Mouse (Mus musculus) liver, embryonic 14.5 days (tissue): ENCODE data around the gene Zranb3. TPM values are rescaled to one million over a fixed set of nuclear protein-coding genes. Genes with fewer than 3 reads are reported as not detected.

Source experiments
- ATAC-seq: fragments of 200-750 bp; cut with Nextera tagmentation; 2 replicates; pipeline ENCODE4 v1.8.0; 2017; ENCODE audit warnings: moderate number of reproducible peaks, mild to moderate bottlenecking, moderate library complexity; ENCODE audit not compliant: insufficient read depth
- DNase-seq, 3 experiments: peaks; one replicate each; pipeline ENCODE4 v3.0.0-alpha.2; 2012 to 2013; ENCODE audit warnings: low read depth in 3 of 3, low spot score in 3 of 3
- H3K27ac ChIP-seq: fragments of 300-500 bp; sonication (generic); 2 replicates; pipeline ENCODE4 v1.5.1; 2014; ENCODE audit warnings: moderate library complexity, mild to moderate bottlenecking, control low read depth, inconsistent platforms
- H3K27me3 ChIP-seq: fragments of 300-500 bp; sonication (generic); 2 replicates; pipeline ENCODE4 v1.6.1; 2014; ENCODE audit warnings: mild to moderate bottlenecking, low read length, moderate library complexity; ENCODE audit not compliant: control insufficient read depth, insufficient read depth
- H3K36me3 ChIP-seq: fragments of 300-500 bp; sonication (generic); replicated peaks from 2 replicates; pipeline ENCODE4 v1.6.1; 2014; ENCODE audit warnings: low read depth; ENCODE audit not compliant: control insufficient read depth, insufficient read depth
- H3K4me1 ChIP-seq, 2 experiments: fragments of 200-500 bp in 1 of 2; fragments of 300-500 bp in 1 of 2; sonication (generic) in 1 of 2; replicated peaks; 2 replicates each; pipeline ENCODE4 v1.6.1; 2012 to 2014; ENCODE audit warnings: antibody characterized with exemption in 1 of 2, inconsistent platforms in 1 of 2, low read length in 1 of 2; ENCODE audit not compliant: control insufficient read depth in 2 of 2, insufficient read depth in 2 of 2
- H3K4me2 ChIP-seq: fragments of 300-500 bp; sonication (generic); 2 replicates; pipeline ENCODE4 v1.6.1; 2014; ENCODE audit warnings: low read depth, mild to moderate bottlenecking, control low read depth, moderate library complexity
- H3K4me3 ChIP-seq, 2 experiments: fragments of 200-500 bp in 1 of 2; fragments of 300-500 bp in 1 of 2; sonication (generic) in 1 of 2; 2 replicates each; pipeline ENCODE4 v1.5.1; 2012 to 2014; ENCODE audit warnings: low read depth in 2 of 2, low read length in 2 of 2, mild to moderate bottlenecking in 2 of 2, control low read depth in 1 of 2, inconsistent platforms in 1 of 2, moderate library complexity in 1 of 2; ENCODE audit not compliant: insufficient read depth in 1 of 2
- H3K9ac ChIP-seq: fragments of 300-500 bp; sonication (generic); replicated peaks from 2 replicates; pipeline ENCODE4 v1.6.1; 2014; ENCODE audit warnings: mild to moderate bottlenecking, control low read depth, moderate library complexity
- H3K9me3 ChIP-seq: fragments of 300-500 bp; sonication (generic); 2 replicates; pipeline ENCODE4 v1.6.1; 2016; ENCODE audit warnings: low read length, mixed read lengths; ENCODE audit not compliant: control insufficient read depth
- CTCF ChIP-seq: IDR thresholded peaks from 2 replicates; pipeline ENCODE4 v1.5.1; 2016; ENCODE audit warnings: antibody characterized with exemption, low read depth, control low read depth
- EP300 ChIP-seq: IDR thresholded peaks from 2 replicates; pipeline ENCODE4 v1.6.1; 2016; ENCODE audit warnings: antibody characterized with exemption, low read depth
- WGBS: fragments of 180-500 bp; shearing (Covaris S2); extraction: QIAGEN DNeasy Blood & Tissue Kit; methylation state at CpG from one replicate; pipeline ENCODE4 v1.1.7; 2014; ENCODE audit not compliant: insufficient replicate concordance; 5-methylcytosine and 5-hydroxymethylcytosine counted together
- polyA plus RNA-seq, 2 experiments: library from polyadenylated mRNA; depleted of rRNA in 1 of 2; stranded (reverse) in 1 of 2; unstranded in 1 of 2; fragments of >200 nt; fragmentation: Nextera tagmentation in 1 of 2; extraction: Ambion mirVana in 1 of 2; gene quantifications; 2 replicates each; pipeline versions ENCODE4 v1.2.1 to v1.2.3; 2012 to 2014

Zranb3 gene
- polyA plus RNA-seq, 2 experiments = 3.9 to 4.1 TPM

DNA sequence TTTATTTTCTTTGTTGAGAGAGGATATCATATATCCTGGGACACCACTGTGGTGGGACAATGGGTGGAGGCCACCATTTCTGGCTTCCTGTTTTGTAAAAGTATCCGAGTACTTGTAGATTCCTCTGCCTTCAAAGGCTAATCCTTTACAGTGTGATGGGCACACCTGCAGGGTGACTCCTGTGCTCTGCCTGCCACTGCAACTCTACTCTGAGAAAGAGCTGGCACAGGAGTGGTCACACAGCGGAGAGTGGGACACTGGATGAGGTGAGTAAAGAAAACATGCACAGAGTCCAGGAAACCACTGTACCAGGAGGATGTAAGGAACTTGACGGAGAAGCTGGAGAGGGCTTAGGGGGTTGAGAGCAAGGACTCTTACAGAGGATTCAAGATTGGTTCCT is 120.6 kb downstream of the Zranb3 start:
- no peak overlapping the region for H3K4me3 ChIP-seq
- H3K27me3 ChIP-seq = no peaks in the 10 kb centered on the region
- H3K9ac ChIP-seq = no peak overlapping the region
- no peaks in the 10 kb centered on the region for H3K4me1 ChIP-seq
- WGBS = 54% methylated on average over 3 of the region's 3 CpGs
- no peak overlapping the region for H3K27ac ChIP-seq
- ATAC-seq = no peak
- no peaks in the 10 kb centered on the region for H3K9me3 ChIP-seq
- TF ChIP-seq EP300 (no peak), CTCF (no peak)
- H3K36me3 ChIP-seq = no peaks in the 10 kb centered on the region
- no peak overlapping the region for H3K4me2 ChIP-seq
- no peak for DNase-seq

DNA sequence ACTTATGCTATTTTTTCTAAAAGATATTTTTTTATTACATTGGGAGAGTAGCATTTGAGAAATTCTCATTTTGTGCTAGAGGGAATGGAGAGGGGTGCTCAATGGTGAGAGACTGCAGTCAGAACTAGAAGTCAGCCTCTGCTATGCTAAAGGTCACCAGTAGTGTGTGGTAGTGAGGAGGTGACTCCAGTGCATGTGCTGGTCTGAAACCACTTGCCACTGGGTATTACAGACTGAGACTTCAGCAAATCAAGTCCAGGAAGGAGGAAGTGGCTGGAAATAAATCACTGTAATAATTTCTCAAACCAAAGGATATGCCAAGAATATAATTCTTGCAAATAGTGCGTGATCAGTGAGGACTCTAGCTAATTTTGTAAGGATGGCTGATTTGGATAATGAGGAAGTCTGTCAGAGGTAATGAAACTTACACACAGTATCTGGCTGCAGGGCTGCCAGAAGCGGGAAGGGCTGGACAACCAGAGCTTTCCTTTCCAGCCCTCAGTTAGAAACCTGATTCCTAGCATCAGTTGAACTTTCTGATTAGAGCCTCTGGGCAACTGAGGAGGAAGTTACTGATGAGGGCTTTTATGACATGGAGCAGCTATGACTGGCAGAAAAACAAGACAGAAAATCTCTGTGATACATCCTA is 121.8 kb downstream of the Zranb3 start:
- H3K4me2 ChIP-seq = no peak overlapping the region
- ATAC-seq (no peak), DNase-seq (no peak)
- H3K27ac ChIP-seq = no peak overlapping the region
- no peaks in the 10 kb centered on the region for H3K4me1 ChIP-seq
- TF ChIP-seq EP300 (no peak), CTCF (no peak)
- H3K9ac ChIP-seq = no peak overlapping the region
- H3K9me3 ChIP-seq = no peaks in the 10 kb centered on the region
- no peaks in the 10 kb centered on the region for H3K27me3 ChIP-seq
- 66% methylated on average over 2 of the region's 2 CpGs for WGBS
- H3K36me3 ChIP-seq = no peaks in the 10 kb centered on the region
- H3K4me3 ChIP-seq = no peak overlapping the region

DNA sequence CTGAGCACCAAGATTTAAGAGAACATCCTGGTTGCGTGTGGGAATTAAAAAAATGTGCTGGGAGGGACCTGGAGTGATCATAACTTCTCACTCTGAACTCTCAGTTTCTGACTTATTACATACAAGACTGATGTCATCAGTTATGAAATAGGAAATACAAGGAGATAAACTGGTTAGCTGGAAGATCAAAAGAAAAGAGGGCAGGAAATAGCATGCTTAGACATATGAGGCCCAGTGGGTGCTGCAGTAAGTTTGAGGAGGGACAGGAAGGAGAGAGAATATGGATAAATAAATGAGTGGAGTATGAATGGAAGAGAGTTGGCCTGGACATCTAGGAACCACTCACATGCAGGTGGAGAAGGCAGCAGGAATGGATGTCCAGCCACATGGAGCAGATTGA is 124.7 kb downstream of the Zranb3 start:
- Histone ChIP-seq H3K4me3 (no peak overlapping the region), H3K27ac (no peak overlapping the region), H3K4me2 (no peak overlapping the region), H3K36me3 (no peaks in the 10 kb centered on the region), H3K9me3 (no peaks in the 10 kb centered on the region), H3K27me3 (no peaks in the 10 kb centered on the region), H3K4me1 (no peaks in the 10 kb centered on the region), H3K9ac (no peak overlapping the region)
- ATAC-seq = no peak
- TF ChIP-seq EP300 (no peak), CTCF (no peak)
- no peak for DNase-seq
- WGBS = 69% methylated on average over 1 of the region's 1 CpGs

DNA sequence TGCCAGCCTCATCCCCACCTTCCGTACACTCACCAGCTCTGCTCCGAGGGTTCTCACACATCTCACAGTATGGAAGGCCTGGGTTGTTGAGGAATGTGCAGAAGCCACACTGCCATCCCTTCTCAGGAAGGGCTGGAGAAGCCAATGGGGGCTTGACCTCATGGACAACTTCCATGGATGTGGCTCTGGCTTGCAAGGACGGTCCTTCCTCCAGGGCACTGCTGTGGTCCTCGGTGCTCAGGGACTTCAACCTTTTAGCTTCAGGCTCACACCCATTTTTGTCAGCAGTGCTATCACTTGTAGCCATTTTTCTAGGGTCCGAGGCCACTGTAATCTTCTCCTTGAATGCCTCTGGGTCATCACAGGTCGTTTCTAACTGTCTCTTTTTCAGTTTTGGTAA is 126.7 kb downstream of the Zranb3 start:
- H3K36me3 ChIP-seq = no peaks in the 10 kb centered on the region
- ATAC-seq (no peak), DNase-seq (no peak)
- WGBS = 66% methylated on average over 6 of the region's 6 CpGs
- H3K27ac ChIP-seq = no peak overlapping the region
- TF ChIP-seq EP300 = no peak
- no peak for TF ChIP-seq CTCF
- H3K9me3 ChIP-seq = no peaks in the 10 kb centered on the region
- H3K27me3 ChIP-seq = no peaks in the 10 kb centered on the region
- no peak overlapping the region for H3K4me2 ChIP-seq
- H3K4me3 ChIP-seq = no peak overlapping the region
- no peak overlapping the region for H3K9ac ChIP-seq
- H3K4me1 ChIP-seq = no peaks in the 10 kb centered on the region

DNA sequence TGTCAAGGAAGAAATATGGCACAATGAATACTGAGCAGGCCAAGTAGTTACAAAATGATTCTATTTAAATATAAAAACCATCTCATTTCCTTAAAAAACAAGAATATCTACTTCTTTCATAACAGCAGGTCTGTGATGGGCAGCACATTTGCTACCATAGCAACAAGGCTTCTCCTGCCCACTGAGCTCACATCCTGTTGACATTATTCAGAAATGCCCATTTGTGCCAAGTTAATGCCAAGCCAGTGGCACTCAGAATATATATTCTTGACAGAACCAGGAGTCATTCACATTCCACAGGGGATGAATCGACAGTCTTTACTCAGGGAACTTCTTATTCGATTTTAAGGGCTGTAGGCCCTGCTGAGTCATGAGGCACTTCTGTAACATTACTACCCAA is 127.2 kb downstream of the Zranb3 start:
- H3K9me3 ChIP-seq = no peaks in the 10 kb centered on the region
- no peaks in the 10 kb centered on the region for H3K36me3 ChIP-seq
- TF ChIP-seq CTCF = no peak
- no peak for TF ChIP-seq EP300
- no peaks in the 10 kb centered on the region for H3K4me1 ChIP-seq
- no peak overlapping the region for H3K4me2 ChIP-seq
- H3K27ac ChIP-seq = no peak overlapping the region
- H3K9ac ChIP-seq = no peak overlapping the region
- H3K4me3 ChIP-seq = no peak overlapping the region
- ATAC-seq (no peak), DNase-seq (no peak)
- WGBS = 67% methylated on average over 2 of the region's 2 CpGs
- no peaks in the 10 kb centered on the region for H3K27me3 ChIP-seq
